Comparison of ENCODE assay signal across 6 mouse cellular contexts in genomic region chr7:3106516-3107077, GRCm38 (mm10).
DNase-seq lines count a peak whose midpoint lies in the region; ATAC-seq and TF ChIP-seq lines count a peak whose summit lies in the region.
"Not testable (repeated sequence)": the region's sequence is repeated elsewhere in the genome, so short reads cannot be mapped to it uniquely, and the experiment has no call there.

No protein-coding gene starts in this region.

- not testable (repeated sequence) for H3K79me2 ChIP-seq in liver, adult 2 months (ENCODE audit: control insufficient read depth, insufficient read depth, low read length)

- not testable (repeated sequence) for TF ChIP-seq POLR2A in liver, adult 2 months (IDR thresholded peaks at IDR 0.05; ENCODE audit: extremely low read depth, insufficient read depth, low read length)

- not testable (repeated sequence) for H3K27ac ChIP-seq in liver, adult 2 months (replicated peaks; ENCODE audit: insufficient read depth, low read depth, low read length); lung, postnatal 0 days (ENCODE audit: low read length)

- not testable (repeated sequence) for TF ChIP-seq EP300 in lung, postnatal 0 days (IDR thresholded peaks at IDR 0.05)

- peak; percentile 30 for TF ChIP-seq CTCF in liver, adult 2 months (IDR thresholded peaks at IDR 0.05; ENCODE audit: low read depth, low read length)
- peak; percentile 14; the same call in 1 of the 2 replicates for TF ChIP-seq CTCF in lung, postnatal 0 days (IDR thresholded peaks at IDR 0.05)

- not testable (repeated sequence) for H3K27me3 ChIP-seq in liver, adult 2 months (ENCODE audit: control insufficient read depth, insufficient read depth, low read length); lung, postnatal 0 days (replicated peaks; ENCODE audit: insufficient read depth, low read length)

- 74% methylated on average over 13 of the region's 13 CpGs for WGBS in liver, adult 2 months
- WGBS in lung, postnatal 0 days, result 65% methylated on average over 13 of the region's 13 CpGs

- H3K4me1 ChIP-seq in liver, adult 2 months (ENCODE audit: control insufficient read depth, insufficient read depth, low read length); lung, postnatal 0 days (ENCODE audit: insufficient read depth, low read depth, low read length): not testable (repeated sequence)

- not testable (repeated sequence) for H3K4me2 ChIP-seq in lung, postnatal 0 days (replicated peaks; ENCODE audit: low read depth, low read length)

- not testable (repeated sequence) for H3K36me3 ChIP-seq in liver, adult 2 months (ENCODE audit: control insufficient read depth, insufficient read depth, low read length); lung, postnatal 0 days (ENCODE audit: insufficient read depth, low read length)

- not testable (repeated sequence) for H3K9me3 ChIP-seq in lung, postnatal 0 days (ENCODE audit: low read length)

- not testable (repeated sequence) for ATAC-seq in lung, postnatal 0 days

- DNase-seq in A20 (ENCODE audit: low read depth, low spot score) (peak; percentile 30), ES-CJ7 (ENCODE audit: low read depth, low spot score) (peak; percentile 82), NIH3T3 (ENCODE audit: low read depth) (peak; percentile 6), ZHBTc4 (ENCODE audit: low read depth, low spot score) (peak; percentile 65)
- not testable (repeated sequence) for DNase-seq in liver, adult 2 months (ENCODE audit: extremely low read depth, low read depth, low spot score); lung, postnatal 0 days (ENCODE audit: low spot score)

- H3K4me3 ChIP-seq in liver, adult 2 months (ENCODE audit: insufficient read depth, low read depth, low read length); lung, postnatal 0 days (ENCODE audit: low read depth, low read length): not testable (repeated sequence)

- H3K9ac ChIP-seq in liver, adult 2 months (ENCODE audit: low read depth, low read length); lung, postnatal 0 days (replicated peaks; ENCODE audit: low read depth): not testable (repeated sequence)
